Comparison of ENCODE assay signal across 7 mouse cellular contexts in genomic region chr12:12939581-12940465, GRCm38 (mm10). TPM values are rescaled to one million over a fixed set of nuclear protein-coding genes. Genes with fewer than 3 reads are reported as not detected.
DNase-seq lines count a peak whose midpoint lies in the region; ATAC-seq and TF ChIP-seq lines count a peak whose summit lies in the region.

No protein-coding gene starts in this region.

- peak; percentile 44 for DNase-seq in Muller cell, postnatal 12 days (ENCODE audit: inconsistent ontology term)
- DNase-seq in brain, adult 2 months (ENCODE audit: low read depth, low spot score), result peak; percentile 33
- DNase-seq in frontal cortex, postnatal 25 days (ENCODE audit: low spot score in 2 of 2), result peak; percentile 9 to 14
- peak; percentile 57 for DNase-seq in left cerebral cortex, postnatal 4 days
- DNase-seq in thymus, adult 2 months, result peak; percentile 37

- no peaks in the 10 kb centered on the region for H3K27me3 ChIP-seq in hindbrain, embryonic 16.5 days (replicated peaks; ENCODE audit: control insufficient read depth, insufficient read depth, low read length)
- no peaks in the 10 kb centered on the region for H3K27me3 ChIP-seq in midbrain, embryonic 16.5 days (ENCODE audit: control insufficient read depth, insufficient read depth, low read depth, low read length)
- peaks cover 9% of the 10 kb centered on the region for H3K27me3 ChIP-seq in thymus, adult 2 months (ENCODE audit: control insufficient read depth, insufficient read depth, low read length)

- H3K27ac ChIP-seq in hindbrain, embryonic 16.5 days (ENCODE audit: low read depth, low read length), result peak overlapping the region; percentile 93
- peak overlapping the region; percentile 97 for H3K27ac ChIP-seq in midbrain, embryonic 16.5 days (ENCODE audit: low read length)
- H3K27ac ChIP-seq in thymus, adult 2 months (ENCODE audit: control insufficient read depth, insufficient read depth, low read length), result no peak overlapping the region

- no peak for ATAC-seq in hindbrain, embryonic 16.5 days
- no peak for ATAC-seq in midbrain, embryonic 16.5 days

- no peak for TF ChIP-seq POLR2A in thymus, adult 2 months (IDR thresholded peaks at IDR 0.05; ENCODE audit: control insufficient read depth, extremely low read depth, insufficient read depth, low read length, poor library complexity)

- peak overlapping the region; percentile 95 for H3K9ac ChIP-seq in hindbrain, embryonic 16.5 days (ENCODE audit: low read depth, low read length)
- H3K9ac ChIP-seq in midbrain, embryonic 16.5 days (ENCODE audit: low read depth, low read length), result peak overlapping the region; percentile 94

- peak overlapping the region; percentile 76 for H3K4me3 ChIP-seq in hindbrain, embryonic 16.5 days (ENCODE audit: low read length)
- peak overlapping the region; percentile 73 for H3K4me3 ChIP-seq in midbrain, embryonic 16.5 days (ENCODE audit: low read depth, low read length)
- H3K4me3 ChIP-seq in thymus, adult 2 months (ENCODE audit: control insufficient read depth, insufficient read depth, low read length), result peak overlapping the region; percentile 64

- no peaks in the 10 kb centered on the region for H3K9me3 ChIP-seq in hindbrain, embryonic 16.5 days (ENCODE audit: control insufficient read depth, low read length)
- no peaks in the 10 kb centered on the region for H3K9me3 ChIP-seq in midbrain, embryonic 16.5 days (replicated peaks; ENCODE audit: control insufficient read depth, low read length, poor library complexity, severe bottlenecking)

- 0 out of 2 replicates have a peak, but pooled peaks have one; percentile 48 for TF ChIP-seq CTCF in thymus, adult 2 months (IDR thresholded peaks at IDR 0.05; ENCODE audit: borderline replicate concordance, control insufficient read depth, extremely low read depth, insufficient read depth, low read length, poor library complexity)

- intact Hi-C loops in left cerebral cortex, postnatal 4 days (cut with DNase I), result loop anchor here (2.0 to 10.0 kb wide), 5 partner anchors 163 to 613 kb away; no protein-coding TSS in a partner anchor

- peaks cover 7% of the 10 kb centered on the region for H3K4me1 ChIP-seq in hindbrain, embryonic 16.5 days (ENCODE audit: control insufficient read depth, insufficient read depth, low read depth, low read length)
- H3K4me1 ChIP-seq in midbrain, embryonic 16.5 days (ENCODE audit: control insufficient read depth, insufficient read depth, low read length), result peaks cover 11% of the 10 kb centered on the region
- H3K4me1 ChIP-seq in thymus, adult 2 months (replicated peaks; ENCODE audit: control insufficient read depth, insufficient read depth, low read length), result peaks cover 44% of the 10 kb centered on the region

- WGBS in hindbrain, embryonic 16.5 days, result under 1% methylated on average over 68 of the region's 69 CpGs
- WGBS in midbrain, embryonic 16.5 days, result 1% methylated on average over 69 of the region's 69 CpGs
- WGBS in thymus, adult 2 months, result under 1% methylated on average over 69 of the region's 69 CpGs

- H3K36me3 ChIP-seq in hindbrain, embryonic 16.5 days (ENCODE audit: control insufficient read depth, insufficient read depth, low read length), result peaks cover 13% of the 10 kb centered on the region
- peaks cover 17% of the 10 kb centered on the region for H3K36me3 ChIP-seq in midbrain, embryonic 16.5 days (ENCODE audit: control insufficient read depth, insufficient read depth, low read length)
- H3K36me3 ChIP-seq in thymus, adult 2 months (ENCODE audit: control insufficient read depth, insufficient read depth, low read length), result no peaks in the 10 kb centered on the region

- peak overlapping the region; percentile 88 for H3K4me2 ChIP-seq in hindbrain, embryonic 16.5 days (ENCODE audit: low read length)
- peak overlapping the region; percentile 90 for H3K4me2 ChIP-seq in midbrain, embryonic 16.5 days (ENCODE audit: low read length)

RNA-seq across cellular contexts. Expression of gene Mycn, which starts 1.9 kb away (rescaled TPM):
- 56.9 and 63.5 TPM in 2 replicates for polyA plus RNA-seq in hindbrain, embryonic 16.5 days (2015; fragmentation: Nextera tagmentation; extraction: Ambion mirVana)
- total RNA-seq in left cerebral cortex, postnatal 4 days (2021), result 10 to 100 TPM; 65.1 to 68.8 TPM
- polyA plus RNA-seq in midbrain, embryonic 16.5 days (2015; fragmentation: Nextera tagmentation; extraction: Ambion mirVana), result 56.2 and 66.4 TPM in 2 replicates
- 2.9 and 3.4 TPM in 2 replicates for polyA plus RNA-seq in thymus, adult 2 months (2012; rRNA removed)

Comparison
In these comparisons a context has a peak if more than half of its experiments do, and no peak if none do; other contexts are left out.
1. RNA of gene Mycn, which starts 1.9 kb away (polyA plus RNA-seq): 56.9 to 63.5 TPM in hindbrain, embryonic 16.5 days and 56.2 to 66.4 TPM in midbrain, embryonic 16.5 days; 2.9 to 3.4 TPM in thymus, adult 2 months; every median in the first group is over 10 times any median in the second.
2. Peak in every context shown above with its lines, with median percentiles within 50 percentile points of each other: DNase-seq and H3K4me3 ChIP-seq.